Mouse (Mus musculus) urinary bladder, postnatal 10 days (tissue): Measurements from ENCODE around the gene Olfr91.

ENCODE experiments used
- DNase-seq: peaks from one replicate; pipeline ENCODE4 v3.0.0; 2022; ENCODE audit warnings: low spot score

The Olfr91 gene

GRCm38 (mm10) chr17:37061435-37061834 is 36.6 kb downstream of the Olfr91 start:
- no peak for DNase-seq

- no peak for DNase-seq
Measured at GRCm38 (mm10) chr17:37056957-37057356, 41.1 kb downstream of the Olfr91 start.

DNA sequence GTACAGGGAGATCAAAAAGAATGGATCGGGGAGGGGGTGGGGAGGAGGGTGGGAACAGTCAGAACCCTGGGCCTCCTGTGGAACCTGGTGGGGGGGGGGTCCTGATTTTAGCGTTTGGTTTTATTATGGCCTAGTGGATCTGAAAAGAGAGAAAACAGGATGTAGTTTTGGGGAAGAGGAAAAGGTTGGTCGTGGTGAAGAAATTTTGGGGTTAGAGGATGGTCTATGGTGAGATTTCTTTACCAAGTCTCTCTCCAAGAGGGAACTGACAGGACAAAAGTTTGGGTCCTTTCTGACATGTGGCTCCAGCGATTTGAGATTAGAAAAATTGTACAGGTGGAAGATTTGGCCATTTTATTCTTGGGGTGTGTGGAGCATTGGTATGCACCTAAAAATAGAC is 46.3 kb downstream of the Olfr91 start:
- DNase-seq, result no peak

- DNase-seq, result no peak
Measured at GRCm38 (mm10) chr17:37050876-37051275, 47.2 kb downstream of the Olfr91 start.

- DNase-seq, result peak; percentile 48
Measured at GRCm38 (mm10) chr17:37050399-37050798, 47.7 kb downstream of the Olfr91 start.

DNA sequence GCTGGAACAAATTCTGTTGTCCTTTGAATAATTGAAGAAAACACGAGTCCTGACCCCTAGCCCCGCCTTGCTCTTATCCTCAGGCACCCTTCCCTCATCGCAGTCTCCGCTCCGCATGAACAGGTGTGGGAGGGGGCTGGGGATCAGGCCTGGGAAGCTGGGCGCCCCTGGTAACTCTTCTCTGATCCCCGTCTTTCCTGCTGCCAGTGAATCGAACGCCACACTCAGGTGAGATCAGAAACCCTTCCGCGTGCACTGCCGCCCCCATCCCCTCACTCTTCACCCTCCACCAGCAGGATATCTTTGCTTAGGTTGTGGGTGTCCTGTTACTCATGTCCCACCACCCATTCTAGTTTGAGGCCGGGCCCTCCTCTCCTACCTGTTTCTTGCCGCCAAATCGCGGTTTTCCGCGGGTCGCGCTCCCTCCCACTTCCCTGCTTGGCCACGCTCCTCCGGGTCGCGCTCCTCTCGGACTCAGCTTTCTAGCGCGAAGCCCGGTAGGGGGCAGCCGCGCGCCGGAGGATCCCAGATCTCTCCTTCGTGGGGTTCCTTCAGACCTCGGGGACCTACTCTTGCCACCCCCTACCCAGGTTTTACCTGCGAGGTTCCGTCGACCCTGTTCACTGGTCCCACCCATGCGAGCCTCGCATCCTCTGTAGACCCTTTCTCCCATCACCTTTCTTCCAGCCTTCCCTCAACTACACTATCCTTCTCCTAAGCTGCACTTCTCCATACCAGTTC is 48.3 kb downstream of the Olfr91 start:
- peak; percentile 41 for DNase-seq

DNA sequence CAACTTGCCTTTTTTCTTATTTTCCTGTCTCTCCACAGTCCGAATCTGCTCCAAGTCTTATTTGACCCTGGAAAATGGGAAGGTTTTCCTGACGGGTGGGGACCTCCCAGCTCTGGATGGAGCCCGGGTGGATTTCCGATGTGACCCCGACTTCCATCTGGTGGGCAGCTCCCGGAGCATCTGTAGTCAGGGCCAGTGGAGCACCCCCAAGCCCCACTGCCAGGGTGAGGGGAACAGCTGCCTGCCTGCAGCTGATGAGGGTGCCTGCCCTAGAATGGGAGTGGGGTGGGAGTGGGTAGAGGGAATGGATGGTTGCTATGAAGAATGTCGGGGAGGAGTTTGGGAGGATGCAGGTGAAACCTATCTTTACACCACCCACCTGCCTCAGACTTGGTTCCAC is 49.7 kb downstream of the Olfr91 start:
- DNase-seq, result no peak

DNA sequence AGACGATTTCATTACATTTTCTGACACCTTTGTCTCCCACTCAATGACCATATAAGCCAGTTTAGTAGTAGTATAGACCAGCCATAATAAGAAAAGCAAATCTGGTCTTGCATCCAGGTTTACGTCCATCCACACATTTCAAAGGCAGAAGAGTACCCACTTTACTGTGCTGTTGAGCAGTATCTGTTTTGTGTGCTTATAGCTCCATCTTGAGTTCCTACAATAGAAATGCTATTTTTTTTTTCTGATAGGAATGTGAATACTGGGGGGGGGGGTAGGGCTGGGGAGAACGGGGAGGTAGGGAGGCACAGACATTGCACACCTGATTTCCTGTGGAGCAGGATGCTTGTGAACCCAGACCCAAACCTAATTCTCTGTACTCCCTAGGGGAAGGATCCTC is 50.1 kb downstream of the Olfr91 start:
- DNase-seq, result no peak

- no peak for DNase-seq
Measured at GRCm38 (mm10) chr17:37047332-37047976, 50.6 kb downstream of the Olfr91 start.

DNA sequence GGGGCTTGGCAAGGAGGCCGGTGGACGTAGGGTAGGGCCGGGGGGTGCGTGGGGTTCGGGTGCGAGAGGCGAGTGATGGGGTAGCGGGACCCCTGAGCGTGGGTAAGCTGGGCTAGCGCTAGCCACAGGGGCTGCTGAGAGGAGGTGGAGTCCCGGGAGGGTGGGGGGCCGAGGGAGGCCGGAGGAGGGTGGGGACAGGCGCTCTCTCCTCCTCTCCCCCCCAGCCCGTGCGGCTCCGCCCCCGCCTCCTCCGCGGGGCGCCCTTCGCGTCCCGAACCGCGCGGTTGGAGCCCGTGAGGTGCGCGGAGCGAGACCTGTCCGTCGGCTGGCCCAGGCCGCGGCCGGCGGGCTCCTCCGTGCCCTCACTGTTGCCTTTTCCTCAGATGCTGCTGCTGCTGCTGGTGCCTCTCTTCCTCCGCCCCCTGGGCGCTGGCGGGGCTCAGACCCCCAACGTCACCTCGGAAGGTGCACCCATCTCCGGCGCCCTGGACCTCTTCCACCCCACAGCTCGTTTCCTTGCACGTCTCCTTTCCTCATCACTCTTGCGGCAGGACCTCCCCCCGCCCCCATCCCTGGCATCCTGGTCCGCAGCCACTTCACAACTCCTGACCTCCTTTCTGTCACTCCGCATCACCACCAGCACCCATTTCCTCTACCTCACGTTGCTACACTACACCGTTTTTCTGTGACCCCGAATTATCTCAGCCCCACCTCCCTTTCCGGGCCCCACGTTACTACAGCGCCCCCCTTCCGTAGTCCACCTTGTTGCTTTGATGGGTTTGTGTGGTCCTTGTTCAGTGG is 51.6 kb downstream of the Olfr91 start:
- no peak for DNase-seq

GRCm38 (mm10) chr17:37045611-37046311 is 52.3 kb downstream of the Olfr91 start, which contains the start of gene Gabbr1:
Gabbr1 (plus strand) TSS chr17:37045966.
- DNase-seq, result peak; percentile 38

- no peak for DNase-seq
Measured at GRCm38 (mm10) chr17:37044651-37045244, 53.3 kb downstream of the Olfr91 start.
